Mouse (Mus musculus): ENCODE measurements at regions not wholly inside any gene's neighbourhood (a gene's known extent, or its start where the extent isn't known, plus 50 kb on each side); places are given as distances from the start of the nearest gene placed in this dataset.

DNA sequence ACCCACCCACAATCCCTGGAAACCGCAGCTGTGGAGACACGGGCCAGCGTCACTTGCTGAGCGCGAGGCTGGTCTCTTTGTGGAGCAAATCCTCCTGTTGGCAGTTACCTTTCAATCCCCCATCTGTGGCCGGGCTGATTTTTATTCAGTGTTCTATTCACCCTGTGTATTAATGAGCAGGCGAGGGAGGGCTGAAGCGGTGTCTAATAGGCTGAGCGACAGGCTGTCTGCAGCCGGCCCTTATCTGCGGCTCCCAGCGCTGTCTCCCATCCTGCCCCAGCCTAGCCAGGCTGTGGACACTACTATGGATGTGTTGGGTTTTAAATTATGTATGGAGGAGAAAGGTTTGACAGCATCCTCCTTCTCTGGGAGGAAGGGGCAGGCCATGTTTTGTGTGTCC is 138.3 kb upstream of the Gm26897 start:
- no peak for DNase-seq (ENCODE audit: low read depth, low spot score)

- DNase-seq (ENCODE audit: low read depth, low spot score), result no peak
These were observed 136.0 kb upstream of the Gm26897 start for GRCm38 (mm10) chr5:111597733-111598132.

DNA sequence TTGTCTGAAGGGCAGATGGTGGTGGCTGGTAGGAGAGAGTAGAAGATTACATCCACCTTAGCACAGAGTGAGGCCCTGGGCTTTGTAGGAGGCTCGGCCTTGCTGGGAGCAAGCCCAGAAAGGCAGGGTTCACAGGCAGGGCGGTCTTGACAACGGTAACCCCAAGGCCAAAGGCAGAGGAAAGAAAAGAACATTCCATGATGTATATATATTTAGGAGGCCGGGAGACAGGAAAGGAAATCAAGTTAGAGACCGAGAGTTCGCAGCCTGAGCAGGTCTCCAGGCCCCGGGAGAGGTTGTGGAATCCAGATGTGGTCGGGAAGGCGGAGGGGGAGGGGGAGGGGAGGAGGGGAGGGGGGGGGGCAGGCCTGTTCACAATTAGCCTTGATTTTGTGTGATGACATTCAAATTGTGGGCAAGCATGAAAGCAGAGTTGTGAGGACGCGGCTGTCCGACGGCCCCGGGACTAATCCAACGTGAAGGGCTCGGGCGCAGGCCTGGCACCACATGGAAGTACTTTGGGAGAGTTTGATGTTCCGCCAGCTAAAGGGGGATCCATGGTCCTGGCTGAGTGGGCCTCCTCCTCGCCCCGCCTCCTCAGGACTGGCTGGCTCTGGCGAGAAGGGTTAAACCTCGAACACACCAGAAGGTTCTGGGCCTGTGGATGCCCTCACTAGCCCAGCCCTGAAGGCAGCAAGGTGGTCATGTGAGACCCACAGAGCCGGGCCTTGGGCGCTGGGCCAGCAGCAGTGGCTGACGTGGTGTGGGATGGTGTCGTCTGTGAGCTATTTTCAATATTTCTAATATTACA is 131.8 kb upstream of the Gm26897 start:
- no peak for DNase-seq (ENCODE audit: low read depth, low spot score)

DNA sequence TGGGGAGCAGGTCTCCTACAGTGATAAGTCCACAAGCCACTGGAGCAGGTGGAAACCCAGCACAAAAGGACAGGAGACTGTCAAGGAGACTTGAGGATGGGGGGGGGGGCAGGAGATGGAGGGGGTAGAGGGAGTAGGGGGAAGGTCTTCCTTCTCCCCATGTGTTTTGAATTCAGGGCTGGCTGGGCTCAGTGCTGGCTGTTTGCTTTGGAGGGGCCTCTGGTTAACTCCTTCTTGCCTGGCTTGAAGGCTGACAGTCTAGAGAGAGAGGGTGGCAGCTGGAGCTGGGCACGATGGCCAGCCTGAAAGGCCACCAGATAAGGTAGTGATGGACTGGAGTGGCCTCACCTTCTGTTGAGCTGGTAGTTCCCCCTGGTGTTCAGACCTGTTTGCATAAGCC is 120.0 kb upstream of the Gm26897 start:
- no peak for DNase-seq (ENCODE audit: low read depth, low spot score)

DNA sequence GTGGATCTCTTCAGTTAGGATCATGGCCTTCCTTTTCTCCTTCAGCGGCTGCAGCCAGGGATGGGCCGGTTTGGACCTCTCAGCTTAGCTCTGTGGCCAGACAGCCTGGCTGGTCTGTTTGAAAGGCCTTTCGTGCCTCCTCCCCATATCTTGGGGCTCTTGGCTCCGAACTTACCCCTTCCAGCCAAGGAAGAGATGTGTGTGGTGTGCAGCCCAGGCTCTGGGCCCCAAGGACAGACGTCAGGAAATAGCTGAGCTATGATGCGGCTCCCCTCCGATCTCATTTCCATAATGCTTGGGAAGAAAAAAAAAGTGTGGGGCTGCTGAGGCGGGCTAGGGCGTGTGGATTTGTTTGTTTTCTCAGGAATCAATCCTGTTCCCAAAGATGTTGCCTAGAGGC is 113.8 kb upstream of the Gm26897 start:
- DNase-seq (ENCODE audit: low read depth, low spot score), result no peak

DNA sequence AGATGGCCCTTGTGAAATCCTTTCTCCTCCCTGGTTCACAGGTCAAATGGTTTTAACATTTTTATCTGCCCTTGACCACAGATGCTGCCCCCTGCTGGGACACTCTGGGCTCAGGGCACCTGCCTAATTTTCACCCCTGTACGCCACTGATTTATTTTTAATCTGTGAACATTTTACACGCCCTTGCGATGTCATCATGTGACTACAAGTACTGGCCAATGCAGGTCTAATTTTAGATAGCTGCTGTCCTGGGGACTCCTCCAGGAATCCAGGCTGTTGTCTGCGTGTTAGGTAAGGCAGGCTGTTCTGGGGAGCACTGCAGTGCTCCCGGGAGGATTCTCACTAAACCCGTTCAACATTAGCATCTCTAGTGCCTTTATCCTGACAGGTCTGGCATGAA is 113.1 kb upstream of the Gm26897 start:
- DNase-seq (ENCODE audit: low read depth, low spot score), result no peak

GRCm38 (mm10) chr5:111622481-111622880 is 111.2 kb upstream of the Gm26897 start:
- DNase-seq (ENCODE audit: low read depth, low spot score), result no peak

- DNase-seq (ENCODE audit: low read depth, low spot score), result no peak
These were observed 107.4 kb upstream of the Gm26897 start for GRCm38 (mm10) chr5:111626273-111626798.

DNA sequence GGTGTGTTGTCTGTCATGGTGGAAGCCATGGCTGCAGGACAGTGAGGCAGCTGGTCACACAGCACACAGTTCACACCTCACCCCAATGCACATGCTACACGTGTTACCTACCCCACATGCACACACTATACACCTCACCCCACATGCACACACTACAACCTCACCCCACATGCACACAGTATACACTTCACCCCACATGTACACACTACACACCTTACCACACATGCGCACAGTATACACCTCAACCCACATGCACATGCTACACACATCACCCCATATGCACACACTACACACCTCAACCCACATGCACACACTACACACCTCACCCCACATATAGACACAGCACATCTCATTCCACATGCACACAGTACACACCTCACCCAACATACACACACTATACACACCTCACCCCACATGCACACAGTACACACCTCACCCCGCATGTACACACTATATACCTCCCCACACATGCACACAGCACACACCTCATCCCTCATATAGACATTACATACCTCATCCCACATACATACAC is 103.3 kb upstream of the Gm26897 start:
- DNase-seq (ENCODE audit: low read depth, low spot score), result no peak

DNA sequence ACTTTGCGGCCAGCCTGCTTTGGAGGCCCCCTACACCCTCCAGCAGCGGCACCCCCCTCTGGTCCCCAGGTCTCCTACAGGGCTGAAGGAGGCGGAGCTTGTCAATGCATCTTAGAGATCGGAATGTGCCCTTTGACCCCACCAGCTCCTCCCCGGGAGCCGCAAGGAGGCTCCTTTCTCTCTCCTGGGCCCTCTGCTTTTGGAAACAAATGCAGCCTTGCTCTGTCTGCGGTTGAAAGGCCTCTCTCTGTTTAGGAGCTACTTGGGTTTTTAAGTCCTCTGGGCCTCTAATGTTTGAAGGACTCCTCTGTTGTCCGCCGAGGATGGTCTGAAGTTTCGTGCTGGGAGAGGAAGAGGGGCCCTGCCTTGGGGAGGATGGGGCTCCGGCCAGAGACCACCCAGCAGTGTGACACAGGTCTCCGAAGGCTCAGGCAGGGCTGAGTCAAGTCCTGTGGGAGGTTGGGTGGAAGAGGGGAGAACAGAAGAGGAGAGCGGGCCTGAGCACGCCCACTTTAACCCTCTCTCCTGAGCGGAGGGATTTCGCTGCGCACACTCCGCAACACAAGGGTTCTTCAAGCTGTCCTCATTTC is 102.1 kb upstream of the Gm26897 start:
- no peak for DNase-seq (ENCODE audit: low read depth, low spot score)

GRCm38 (mm10) chr5:111635092-111635491 is 98.6 kb upstream of the Gm26897 start:
- peak; percentile 5 for DNase-seq (ENCODE audit: low read depth, low spot score)

- no peak for DNase-seq (ENCODE audit: low read depth, low spot score)
These were observed 96.8 kb upstream of the Gm26897 start for GRCm38 (mm10) chr5:111636969-111637368.

DNA sequence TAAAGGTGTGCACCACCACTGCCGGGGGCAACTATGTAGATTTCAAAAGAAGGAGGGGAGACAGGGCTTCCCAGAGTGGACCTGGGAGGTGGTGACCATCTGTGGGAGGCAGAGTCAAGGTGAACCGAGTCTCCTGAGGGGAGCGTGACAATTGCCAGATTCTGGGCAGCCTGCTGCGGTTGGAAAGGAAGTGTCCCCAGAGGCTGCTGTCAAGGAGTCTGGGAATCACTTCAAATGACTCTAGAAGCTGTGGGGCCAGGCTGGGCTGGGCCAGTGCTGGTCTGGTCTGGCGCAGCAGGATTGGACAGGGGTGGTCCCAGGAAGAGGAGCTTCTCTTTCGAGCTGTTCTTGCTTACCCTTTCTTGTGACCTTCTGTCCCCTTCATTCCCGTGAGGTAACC is 95.4 kb upstream of the Gm26897 start:
- no peak for DNase-seq (ENCODE audit: low read depth, low spot score)

DNA sequence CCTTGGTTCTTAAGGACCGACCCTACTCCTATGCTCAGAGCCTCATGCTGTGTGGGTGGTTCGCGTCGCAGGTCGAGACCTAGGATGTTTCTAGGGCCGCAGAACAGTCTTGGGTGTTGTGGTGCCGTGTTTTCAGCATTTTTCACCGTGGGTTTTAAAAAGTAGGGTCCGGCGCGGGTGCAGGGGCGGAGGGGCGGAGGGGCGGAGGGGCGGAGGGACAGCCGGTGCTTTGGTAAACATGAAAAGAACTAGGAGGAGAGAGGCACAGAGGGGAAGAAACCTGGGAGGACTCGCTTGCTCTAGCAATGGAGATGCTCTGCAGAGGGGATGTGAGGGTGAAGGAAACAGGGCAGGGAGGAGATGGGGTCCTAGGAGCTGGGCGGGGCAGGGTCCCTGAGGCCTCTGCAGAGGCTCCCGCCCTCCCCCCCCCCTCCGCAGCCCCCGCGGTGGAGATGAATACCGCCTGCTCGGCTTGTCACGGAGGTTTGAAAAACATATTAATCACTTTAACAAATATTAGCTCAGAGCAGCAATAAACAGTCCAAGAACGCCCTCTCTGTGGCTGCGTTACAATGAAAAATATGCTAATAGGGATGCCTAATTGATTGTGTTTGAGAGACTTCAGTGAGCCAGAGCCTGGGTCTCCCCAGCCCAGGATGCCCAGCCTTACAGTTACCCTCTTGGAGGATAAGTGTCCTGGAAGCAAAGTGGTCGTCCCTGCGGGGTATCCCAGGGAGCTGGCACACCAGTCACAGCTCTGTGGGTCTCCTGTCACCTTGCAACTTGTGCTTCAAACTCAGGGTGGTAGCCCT is 94.0 kb upstream of the Gm26897 start:
- DNase-seq (ENCODE audit: low read depth, low spot score), result no peak

- DNase-seq (ENCODE audit: low read depth, low spot score), result no peak
These were observed 92.7 kb upstream of the Gm26897 start for GRCm38 (mm10) chr5:111640976-111641375.

DNA sequence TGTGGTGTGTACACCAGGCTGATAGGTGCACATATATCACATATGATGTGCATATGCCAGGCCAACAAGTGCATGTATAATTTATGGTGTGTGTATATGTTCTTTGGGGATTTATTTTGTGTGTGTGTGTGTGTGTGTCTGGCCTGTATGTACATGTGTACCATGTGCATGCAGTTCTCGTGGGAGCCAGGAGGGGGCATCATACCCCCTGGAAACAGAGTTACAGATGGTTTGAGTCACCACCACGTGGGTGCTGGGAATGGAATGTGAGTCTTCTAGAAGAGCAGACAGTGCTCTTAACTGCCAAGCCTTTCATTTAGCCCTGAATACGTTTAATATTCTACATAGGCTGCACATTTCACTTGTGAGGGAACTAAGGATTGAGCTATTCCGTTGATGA is 92.0 kb upstream of the Gm26897 start:
- no peak for DNase-seq (ENCODE audit: low read depth, low spot score)

- no peak for DNase-seq (ENCODE audit: low read depth, low spot score)
These were observed 89.6 kb upstream of the Gm26897 start for GRCm38 (mm10) chr5:111644142-111644541.

DNA sequence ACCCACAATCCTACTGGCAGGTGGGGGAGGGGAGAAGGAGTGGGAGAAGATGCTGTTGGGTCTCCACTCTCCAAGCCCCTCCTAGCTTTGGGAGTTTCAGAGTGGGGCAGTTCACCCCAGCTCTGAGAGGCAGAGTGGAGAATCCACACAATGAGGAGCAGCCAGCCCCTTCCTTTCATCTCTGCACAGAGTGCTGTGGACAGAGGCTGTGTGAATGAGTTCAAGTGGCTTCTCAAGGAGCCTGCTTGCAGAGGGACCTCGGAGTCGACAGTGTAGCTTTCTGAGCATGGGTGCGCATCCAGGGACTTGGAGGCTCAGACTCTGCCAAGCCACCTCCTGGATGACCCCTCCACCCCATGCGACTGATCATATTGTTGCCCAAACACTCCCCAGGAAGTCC is 88.9 kb upstream of the Gm26897 start:
- no peak for DNase-seq (ENCODE audit: low read depth, low spot score)

DNA sequence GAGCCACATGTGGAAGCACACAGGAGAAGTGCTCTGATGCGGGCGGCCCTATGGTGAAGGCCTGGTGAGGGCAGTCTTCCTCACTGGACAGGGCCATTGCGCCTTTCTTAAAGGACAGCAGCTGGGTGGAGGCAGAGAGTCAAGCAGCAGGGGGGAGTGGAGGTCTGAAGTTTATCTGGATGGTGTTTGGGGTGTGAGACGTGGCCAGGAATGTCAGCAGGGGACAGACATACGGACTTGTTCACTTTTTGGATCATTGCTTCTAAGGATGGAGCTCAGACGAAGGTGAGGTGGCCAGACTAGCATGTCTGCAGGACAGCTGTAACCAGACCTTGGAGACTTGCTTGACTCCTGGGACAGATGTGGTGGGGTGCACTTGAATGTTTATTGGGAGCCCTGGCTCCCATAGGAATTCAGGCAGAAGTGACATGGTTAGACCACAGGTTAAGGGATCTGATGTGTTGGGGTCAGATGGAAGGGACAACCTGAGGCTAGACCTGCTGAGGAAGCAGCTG is 86.0 kb upstream of the Gm26897 start:
- DNase-seq (ENCODE audit: low read depth, low spot score), result no peak

- DNase-seq (ENCODE audit: low read depth, low spot score), result no peak
These were observed 85.2 kb upstream of the Gm26897 start for GRCm38 (mm10) chr5:111648481-111648880.

DNA sequence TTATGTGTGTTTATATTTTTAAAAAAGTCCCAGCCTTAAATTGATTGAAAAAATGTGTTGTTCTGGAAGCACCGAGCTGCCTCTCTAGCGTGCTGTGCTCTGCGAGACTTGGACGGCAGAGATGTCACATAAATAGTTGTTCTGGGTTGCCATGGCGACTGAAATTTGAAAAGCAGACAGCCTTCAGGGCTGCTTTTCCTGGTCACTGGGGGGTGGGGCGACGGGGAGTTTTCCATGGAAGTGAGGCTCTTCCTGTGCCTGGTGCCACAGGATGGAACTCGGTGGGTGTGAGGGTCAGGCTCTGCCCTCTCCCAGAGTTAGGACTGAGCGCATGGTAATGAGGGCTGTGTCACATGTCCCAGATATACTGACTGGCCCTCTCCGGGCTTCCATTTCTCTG is 84.7 kb upstream of the Gm26897 start:
- DNase-seq (ENCODE audit: low read depth, low spot score), result no peak

- DNase-seq (ENCODE audit: low read depth, low spot score), result no peak
These were observed 81.3 kb upstream of the Gm26897 start for GRCm38 (mm10) chr5:111652472-111652871.

All from A20 (cell line).